Mouse (Mus musculus): ENCODE data around the gene Dlgap1.

Dlgap1 gene

DNA sequence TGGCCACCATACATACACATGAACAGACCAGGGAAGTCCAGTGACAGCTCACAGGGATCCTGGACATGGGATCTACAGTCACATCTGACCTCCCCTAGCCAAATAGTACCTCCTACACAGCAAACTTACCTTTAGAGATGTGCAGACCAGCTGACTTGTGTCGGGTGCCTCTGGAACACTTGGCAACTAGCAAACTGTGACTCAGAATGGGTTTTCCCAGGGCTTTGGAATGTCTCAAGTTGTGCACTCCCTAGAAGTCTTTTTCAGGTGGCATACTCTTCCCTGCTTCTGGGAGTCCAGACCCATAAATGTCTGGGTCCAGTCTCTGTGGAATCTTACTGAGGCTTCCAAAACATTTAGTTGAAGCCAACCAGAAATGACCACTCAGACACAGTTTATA is 772.8 kb downstream of the Dlgap1 start:
- DNase-seq: no peak

DNA sequence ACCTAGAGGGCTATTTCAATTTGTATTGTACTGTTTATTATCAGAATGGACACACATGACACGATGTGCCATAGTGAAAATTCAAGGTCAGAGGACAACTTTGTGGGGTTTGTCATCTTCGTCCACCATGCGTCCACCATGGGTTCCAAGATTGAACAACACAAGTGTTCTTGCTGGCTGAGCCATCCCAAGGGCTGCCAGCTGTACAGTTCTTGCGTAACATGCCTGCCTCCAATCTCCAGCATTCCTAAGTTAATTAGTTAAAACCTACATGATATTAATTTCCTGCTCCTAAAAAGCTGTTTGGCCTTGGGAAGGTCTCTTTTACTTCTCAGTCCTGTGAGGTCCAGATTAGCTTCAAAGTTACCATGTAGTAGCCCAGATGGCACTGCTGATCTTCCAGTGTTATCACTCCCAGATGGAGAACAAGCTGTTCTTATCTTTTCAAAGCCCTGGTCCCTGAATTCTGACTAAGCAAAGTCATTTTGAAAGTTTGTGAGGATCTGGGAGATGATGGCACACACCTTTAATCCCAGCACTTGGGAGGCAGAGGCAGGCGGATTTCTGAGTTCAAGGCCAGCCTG is 775.8 kb downstream of the Dlgap1 start:
- no peak for DNase-seq

DNA sequence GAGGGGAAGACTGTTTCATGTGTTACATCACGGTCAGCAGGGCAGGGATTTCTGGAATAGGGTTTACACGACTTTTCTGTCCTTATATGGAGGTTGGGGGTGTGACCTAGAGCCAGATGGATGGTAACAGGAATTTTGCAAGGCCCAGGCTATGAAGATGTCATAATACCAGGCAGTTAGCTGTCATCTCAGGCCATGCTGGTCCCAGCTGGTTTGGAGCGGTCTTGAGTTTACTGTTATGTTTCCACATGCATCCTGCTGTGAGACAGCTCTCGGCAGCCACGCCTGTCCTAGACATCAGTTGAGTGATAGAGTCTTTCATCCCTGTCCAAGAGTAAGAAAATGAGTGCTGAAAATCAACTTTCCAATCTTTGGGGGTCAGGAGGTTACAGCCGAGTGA is 776.5 kb downstream of the Dlgap1 start:
- DNase-seq: peak; percentile 46

DNA sequence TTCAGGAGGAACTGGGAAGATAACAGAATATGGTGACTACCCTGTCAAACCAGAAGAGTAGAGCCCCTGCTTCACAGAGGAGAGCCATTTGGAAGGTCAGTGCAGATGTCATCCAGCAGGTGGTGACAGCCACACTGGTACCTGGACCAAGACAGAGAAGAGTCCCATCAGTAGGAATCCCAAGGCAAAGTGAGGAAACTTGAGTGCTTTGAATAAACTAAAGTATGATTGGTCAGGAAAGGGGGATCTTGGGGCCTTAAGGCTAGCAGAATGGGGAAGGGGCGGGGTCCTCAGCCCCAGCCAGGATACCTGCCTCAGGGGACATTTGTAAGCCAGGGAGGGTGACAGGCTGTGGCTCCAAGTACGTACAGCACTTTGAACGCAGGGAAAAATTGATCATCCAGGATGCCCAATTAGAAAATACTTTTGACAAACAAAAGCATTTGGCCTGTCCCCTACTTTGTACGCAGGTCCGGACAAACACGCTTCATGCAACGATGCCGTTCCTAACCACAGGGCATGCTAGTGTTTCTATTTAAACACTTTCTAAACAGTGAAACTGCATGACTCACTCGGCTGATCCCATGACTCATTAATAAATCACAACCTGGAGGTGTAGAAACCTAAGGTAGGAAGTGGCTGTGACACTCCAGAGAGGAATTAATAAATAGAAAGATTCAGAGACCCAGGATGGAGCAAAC is 777.7 kb downstream of the Dlgap1 start:
- DNase-seq: peak; percentile 47

DNA sequence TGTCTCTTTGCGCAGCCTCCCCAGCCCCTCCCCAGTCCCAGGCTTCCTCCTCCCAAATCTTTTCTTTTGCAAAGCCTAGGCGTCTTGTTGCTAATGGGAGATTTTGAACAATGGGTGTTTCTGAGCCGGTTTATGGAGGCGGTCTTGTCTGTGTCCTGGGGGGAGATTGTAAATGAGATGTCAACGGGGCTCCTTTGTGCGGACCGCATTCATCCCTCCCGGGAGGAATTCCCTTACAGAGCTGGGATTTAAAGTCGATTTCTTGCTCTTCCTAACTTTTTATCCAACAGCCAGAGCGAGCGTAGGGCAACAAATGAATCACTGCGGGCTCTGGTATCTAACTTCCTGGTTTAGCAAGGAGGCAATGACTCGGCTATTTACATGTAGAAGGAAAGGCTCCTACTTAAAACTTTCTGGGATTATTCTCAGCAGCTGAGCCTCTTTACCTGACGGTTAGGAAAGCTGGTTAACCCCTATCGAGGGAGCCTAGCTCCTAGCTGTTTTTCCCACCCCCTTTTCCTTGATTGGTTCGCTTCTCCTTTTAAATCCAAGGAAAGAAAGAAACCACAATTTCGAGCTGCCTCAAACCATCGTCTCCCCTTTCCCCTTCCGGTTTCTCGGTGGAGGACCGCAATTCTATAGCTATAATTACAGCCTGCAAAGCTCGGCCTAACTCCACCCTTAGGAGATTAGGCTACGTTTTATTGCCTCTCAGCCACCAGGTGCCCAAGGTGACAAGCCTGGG is 779.0 kb downstream of the Dlgap1 start:
- peak; percentile 47 for DNase-seq

DNA sequence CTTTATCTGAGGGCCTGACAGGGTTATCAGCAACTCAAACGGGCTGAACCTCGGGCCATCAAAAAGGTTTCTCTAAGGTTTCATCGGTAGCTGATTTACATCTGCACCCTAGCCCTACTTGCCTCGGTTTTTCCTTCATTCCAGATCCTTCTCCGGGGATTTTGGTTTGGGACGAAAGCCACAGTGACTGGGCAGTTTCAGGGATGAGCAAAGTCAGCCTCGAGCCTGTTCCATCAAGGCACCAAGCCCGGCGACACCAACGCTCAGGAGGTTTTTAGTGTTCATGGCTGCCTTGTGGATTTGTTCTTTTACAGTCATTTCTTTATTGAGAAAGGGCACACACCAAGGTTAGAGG is 779.6 kb downstream of the Dlgap1 start:
- DNase-seq: no peak

DNA sequence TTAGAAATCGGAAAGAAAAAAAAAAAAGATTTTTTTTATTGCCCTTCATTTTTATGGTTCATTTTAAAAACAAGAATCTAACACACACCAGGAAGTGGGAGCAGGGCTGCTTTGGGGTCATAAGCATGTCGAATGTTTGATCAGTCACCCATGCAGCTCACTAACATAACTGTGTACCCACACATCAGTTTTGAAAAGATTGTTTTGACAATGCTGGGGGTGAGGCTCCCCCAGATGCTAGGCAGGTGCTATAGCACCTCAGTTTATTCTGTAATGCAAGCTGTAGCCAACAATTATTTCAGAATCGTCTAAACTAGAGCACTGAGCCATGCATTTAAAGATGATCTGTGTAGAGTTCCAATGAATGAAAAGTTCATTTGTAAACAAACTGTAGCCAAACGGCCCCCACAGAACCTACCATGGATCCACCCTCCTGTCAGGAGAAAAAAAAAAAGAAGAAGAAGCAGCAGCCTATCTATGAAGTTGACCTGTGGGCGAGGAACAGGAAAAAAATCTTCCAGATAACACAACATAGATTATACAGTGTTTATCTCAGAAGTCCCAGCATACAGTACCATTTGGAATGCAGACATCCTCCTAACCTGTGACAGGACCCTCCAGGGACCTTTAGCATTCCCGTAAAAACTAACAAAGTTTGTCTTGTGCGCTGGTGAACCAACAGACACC is 780.2 kb downstream of the Dlgap1 start:
- DNase-seq: no peak

DNA sequence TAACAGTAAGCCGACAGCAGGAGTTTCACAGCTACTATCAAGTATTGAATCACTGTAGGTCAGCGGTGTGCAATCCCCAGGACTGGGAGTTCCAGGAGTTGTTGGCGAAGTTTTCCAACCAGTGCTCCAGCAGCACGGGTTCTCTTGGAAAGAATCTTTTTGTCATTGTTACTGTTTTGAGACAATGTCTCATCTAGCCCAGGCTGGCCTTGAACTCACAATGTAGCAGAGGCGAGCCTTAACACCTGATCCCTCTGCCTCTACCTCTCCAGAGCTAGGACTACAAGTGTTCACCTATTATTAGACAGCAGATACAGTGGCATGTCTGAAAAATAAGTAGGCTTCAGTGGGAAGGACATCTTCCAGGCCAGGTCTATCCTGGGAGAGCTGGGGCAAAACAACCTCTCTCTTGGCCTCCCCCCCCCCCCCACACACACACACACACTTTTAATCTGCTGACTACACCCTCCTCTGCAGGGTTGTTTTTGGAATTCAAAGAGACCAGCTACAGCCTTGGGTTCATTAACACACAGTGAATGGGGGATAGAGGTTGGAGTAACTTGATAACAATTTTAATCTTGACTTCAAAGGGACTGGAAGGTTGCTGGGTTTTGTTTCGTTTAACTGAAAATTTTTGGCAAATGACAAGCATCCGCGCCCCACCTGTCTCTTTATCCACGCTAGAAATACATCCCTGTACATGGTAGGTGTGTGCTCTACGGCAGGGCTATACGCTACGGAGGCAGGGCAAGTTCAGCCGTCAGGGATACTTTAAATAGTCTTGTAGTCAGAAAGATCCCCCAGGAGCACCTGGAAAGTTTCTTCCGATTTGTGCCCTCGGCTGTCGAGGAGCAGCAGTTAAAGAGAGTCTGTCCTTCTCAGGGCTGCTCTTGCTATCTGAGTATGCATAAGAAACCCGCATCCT is 781.6 kb downstream of the Dlgap1 start:
- no peak for DNase-seq

DNA sequence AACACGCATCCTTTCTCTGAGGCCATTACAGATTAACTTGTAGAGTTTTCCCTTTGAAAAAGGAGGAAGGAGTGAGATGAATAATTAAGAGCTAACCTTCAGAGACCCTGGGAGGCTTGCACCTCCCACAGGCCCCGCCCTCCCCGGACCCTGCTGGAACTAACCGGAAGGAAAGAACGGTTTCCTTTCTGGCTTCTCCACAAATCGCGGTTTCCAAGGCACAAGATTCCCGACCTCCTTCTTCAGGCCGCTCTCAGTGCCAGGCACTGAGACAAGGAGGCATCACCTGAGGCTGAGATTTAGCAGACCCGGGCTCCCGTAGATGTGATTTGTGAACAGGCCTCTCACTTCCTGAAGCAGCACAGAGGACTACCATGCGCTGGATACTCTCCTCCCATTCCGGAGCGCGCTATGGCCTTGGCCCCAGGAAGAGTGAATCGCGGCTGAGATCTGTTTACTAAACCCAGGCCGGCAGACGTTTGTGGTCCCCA is 782.3 kb downstream of the Dlgap1 start:
- DNase-seq: peak; percentile 87

DNA sequence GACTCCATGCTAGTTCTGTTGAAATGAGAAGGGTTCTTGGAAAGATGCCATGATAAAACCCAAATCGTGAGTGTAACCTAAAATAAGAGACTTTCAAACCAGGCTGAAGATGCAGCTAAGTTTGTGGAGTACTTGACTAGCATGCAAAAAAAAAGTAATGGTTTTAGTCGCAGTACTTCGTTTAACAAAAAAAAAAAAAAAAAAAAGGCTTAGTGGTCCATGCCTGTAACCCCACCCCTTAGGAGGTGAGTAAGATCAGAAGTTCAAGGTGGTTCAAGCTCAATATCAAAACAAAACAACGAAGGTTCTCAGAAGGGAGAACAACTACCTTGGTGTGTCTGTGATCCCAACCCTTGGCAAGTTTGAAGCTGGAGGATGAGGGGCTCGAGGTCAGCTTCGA is 782.8 kb downstream of the Dlgap1 start:
- DNase-seq: no peak

DNA sequence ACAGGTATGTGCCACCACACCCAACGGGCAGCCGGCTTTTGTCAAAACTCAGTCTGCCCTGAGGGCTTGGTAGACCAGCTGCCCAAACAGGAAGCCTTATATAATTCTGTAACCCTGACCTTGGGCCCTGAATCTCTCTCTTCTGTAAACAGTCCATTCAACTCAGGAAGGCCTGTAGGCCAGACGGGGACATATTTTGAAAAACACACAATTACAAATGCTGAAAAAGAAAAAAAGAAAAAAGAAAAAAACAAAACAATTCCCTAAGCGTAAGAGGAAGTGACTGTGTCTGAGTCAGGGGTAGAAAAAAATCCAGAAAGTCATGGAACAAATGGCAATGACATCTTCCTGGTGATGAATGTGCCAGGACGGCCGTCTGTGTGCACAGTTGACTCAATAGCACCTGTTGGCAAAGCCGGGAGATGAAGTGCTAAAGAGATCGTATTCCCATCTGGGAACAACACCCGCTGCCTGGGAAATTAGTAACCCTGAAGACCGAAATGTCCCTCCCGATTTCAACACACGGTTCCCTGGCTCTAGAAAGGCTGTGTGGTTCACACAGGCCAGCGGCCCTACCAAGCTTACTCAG is 784.7 kb downstream of the Dlgap1 start:
- peak; percentile 26 for DNase-seq

DNA sequence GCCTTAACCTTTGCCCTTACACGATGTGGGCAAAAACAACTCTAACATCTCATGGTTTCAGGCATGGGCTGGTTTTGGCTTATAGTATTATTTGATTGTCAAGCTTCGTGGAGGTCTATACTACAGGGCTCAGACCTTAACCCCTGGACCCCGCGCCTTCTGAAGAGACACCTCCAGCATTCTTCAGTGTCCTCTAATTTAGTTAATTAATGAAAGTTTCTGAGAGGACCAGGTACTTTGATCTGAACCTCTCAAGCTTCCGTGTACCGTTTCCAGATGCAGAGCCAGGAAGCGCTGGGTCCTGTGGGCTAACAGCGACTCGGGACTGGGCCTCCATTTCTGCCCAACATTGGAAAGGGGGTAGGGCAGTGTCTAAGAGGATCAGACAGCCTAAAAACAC is 785.2 kb downstream of the Dlgap1 start:
- DNase-seq: peak; percentile 54

DNA sequence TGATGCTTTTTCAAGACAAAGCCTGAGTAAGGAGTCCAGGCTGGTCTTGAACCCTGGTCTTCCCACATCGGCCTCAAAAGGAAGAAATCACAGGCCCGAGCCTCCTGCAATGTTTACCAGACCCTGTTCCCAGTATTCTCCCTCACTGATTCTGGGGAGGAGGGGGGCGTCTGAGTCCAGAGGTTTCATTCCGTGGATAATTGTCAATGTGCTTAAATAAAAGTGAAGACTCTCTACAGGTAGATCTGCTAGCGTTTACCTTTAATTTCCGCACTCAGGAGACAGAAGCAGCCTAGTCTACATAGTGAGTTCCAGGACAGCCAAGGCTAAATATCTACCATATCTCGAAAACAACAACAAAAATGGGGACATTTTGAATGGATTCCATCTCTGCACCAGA is 785.8 kb downstream of the Dlgap1 start:
- no peak for DNase-seq

DNA sequence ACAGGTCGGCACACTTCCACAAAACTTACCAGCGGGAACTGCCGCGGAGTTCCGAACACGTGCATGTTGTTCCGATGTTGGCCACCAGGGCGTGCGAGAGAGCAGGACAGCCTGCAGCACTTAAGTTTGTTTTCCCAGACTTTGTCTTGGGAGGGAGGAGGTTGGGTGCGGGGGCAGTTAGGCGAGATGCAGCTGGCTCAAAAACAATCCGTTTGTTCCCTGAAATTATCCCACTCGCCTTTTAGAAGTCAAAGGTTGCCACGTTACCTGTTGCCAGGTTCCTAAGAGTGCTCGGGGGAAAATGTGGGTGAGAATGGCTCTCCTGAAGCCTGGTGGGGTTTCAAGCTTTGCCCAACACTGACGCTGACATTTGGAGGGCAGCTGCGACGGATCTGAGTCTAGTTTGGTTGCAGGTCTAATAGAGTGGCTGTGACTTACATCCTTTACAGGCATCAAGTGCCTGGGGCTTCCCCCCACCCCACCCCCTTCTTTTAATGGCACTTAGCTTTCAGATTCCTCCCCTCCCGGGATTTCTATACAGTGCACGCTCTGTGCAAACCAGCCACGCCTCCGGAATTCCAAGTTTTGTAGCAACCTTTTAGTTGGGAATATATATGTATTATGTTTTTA is 786.3 kb downstream of the Dlgap1 start:
- peak; percentile 96 for DNase-seq

DNA sequence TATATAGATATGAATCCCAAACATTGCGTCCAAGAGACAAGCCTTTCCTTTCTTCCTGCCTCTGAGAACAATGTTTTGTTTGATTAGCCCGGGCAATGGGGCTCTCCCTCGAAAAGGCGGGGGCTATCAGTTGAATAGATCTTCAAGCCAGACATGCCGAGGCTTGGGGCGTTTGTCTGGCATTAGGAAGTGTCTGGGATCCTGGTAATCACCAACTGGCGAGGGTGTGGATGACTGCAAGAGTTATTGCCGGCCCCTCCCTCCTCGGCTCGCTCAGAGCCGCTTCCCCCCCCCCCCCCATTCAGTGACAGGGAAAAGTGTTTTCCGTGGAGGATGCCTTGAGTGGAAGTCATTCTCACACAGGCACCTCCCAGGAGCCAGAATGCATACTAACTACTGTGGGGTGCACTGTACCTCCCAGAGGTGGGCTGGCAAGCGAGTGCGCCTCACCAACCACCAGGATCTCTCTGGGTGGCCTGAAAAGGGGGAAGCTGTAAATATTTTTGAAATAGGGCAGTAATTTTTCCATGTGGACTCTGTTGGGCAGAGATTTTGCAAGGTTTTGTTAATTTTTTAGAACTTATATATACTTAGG is 786.9 kb downstream of the Dlgap1 start:
- peak; percentile 44 for DNase-seq

DNA sequence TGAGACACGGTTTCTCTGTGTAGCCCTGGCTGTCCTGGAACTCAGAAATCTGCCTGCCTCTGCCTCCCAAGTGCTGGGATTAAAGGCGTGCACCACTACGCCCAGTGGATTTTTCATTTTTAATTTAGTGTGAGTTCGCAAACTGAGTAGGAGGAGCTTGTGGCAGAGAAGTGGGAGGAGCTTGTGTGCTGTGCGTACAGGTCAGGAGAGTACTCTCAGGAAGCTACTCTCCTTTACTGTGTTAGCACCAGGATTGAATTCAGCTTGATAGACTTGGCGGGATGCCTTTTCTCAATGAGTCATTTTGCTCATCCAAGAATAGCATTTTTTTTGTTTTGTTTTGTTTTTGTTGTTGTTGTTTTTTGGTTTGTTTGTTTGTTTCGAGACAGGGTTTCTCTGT is 793.1 kb downstream of the Dlgap1 start:
- no peak for DNase-seq

DNA sequence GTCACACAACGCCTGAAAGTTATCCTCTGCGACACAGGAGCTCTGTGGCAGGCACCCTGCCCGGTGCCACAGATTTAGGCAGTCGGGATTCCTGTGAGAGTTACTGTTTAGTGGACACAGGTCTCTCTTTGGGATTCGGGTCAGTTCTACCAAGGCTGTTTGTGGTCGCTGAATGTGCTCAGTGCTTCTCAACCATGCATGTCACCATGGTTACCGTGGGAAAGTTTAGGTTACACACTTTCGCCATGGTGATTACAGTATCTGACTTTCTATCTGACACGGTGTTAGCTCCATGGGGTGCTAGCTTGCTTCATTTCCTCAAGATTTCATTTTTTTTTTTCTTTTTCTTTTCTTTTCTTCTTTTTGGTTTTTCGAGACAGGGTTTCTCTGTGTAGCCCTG is 793.8 kb downstream of the Dlgap1 start:
- DNase-seq: no peak

DNA sequence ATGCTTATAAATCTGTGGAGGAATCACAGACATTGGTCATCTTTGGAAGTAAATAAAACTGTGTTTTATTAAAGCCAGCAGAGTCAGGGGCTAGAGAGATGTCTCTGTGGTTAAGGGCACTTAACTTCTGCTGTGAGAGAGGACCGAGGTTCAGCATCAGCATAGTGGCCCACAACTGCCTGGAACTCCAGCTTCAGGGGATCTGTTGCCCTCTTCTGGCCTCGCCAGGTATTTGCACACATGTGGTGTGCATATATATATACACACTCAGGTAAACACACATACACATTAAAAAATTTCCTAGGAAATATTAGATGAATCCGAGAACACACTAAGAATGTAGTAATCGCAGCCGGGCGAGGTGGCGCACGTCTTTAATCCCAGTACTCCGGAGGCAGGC is 796.5 kb downstream of the Dlgap1 start:
- no peak for DNase-seq

DNA sequence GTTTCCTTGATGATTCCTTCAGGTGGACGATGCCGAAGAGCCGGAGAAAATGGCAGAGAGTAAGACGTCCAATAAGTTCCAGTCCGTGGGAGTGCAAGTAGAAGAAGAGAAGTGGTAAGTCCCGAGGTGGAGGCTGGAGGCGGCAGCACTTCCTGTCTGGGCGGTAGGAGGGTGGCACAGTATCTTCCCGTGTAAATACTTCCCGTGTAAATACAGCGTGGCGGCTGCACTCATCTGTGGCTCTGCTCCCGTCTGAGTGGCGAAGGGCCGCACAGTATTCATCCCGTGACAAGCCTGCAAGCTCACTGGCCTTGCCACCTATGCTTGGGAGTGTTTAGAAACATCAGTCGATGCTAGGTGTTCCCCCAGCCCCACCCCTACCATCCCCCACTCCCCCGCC is 797.1 kb downstream of the Dlgap1 start:
- no peak for DNase-seq

DNA sequence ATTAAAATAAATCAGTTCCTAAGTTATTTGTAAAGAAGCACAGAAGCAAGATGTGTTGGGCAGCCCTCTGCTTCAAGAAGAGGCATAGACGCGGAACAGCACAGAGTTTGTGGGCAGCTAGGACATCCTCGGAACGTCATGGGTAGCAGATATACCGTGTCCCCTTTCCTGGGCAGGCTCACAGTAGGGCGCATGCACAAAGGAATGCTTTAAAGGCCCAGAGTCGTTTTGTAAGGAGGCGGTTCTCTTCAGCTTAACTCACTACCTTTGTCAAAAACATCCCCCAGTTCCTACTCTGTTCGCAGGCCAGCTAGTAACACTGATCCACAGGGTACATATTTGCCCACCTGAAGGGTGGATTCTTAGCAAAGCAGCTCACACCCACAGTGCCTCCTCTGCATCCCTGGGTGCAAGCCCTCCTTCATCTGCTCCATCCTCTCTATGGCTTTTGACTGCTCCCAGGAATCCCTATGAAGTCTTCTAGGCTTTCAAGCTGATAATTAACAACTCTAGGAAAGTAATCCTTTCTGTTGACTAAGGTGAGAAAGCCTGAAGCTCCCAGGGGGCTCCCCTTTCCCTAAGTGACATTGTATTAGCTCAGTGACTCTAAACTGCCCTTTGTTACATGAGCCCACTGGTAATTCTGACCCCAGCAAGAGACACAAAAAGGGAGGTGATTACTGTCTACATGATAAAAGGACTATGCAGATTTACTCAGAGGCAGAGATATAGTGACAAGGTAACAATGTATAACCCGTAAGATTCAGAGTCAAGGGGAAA is 803.4 kb downstream of the Dlgap1 start:
- DNase-seq: no peak
